Mouse (Mus musculus): ENCODE measurements around the gene Cldn10. TPM values are rescaled to one million over a fixed set of nuclear protein-coding genes. Genes with fewer than 3 reads are reported as not detected.

Gene Cldn10
- polyA plus RNA-seq, 1 experiment from 2014 or later: 11.5 TPM

- Histone ChIP-seq H3K27me3 (no peaks in the 10 kb centered on the region), H3K4me2 (replicated peaks) (no peak overlapping the region), H3K4me3 (replicated peaks) (no peak overlapping the region), H3K9me3 (replicated peaks) (no peaks in the 10 kb centered on the region), H3K9ac (no peak overlapping the region), H3K36me3 (no peaks in the 10 kb centered on the region), H3K4me1 (peaks cover 3% of the 10 kb centered on the region; the same call in 1 of the 2 replicates), H3K27ac (replicated peaks) (no peak overlapping the region)
- 70% methylated on average over 17 of the region's 17 CpGs for WGBS
- no peak for ATAC-seq (ENCODE audit: insufficient number of reproducible peaks, low FRiP score, low TSS enrichment, low read depth)
Observed at GRCm38 (mm10) chr14:118783326-118783935, 4.3 kb upstream of the Cldn10 start.

GRCm38 (mm10) chr14:118790217-118790616 lies 2.5 kb downstream of the Cldn10 start:
- no peaks in the 10 kb centered on the region for H3K9me3 ChIP-seq (replicated peaks)
- WGBS: 70% methylated on average over 4 of the region's 4 CpGs
- no peak for ATAC-seq (ENCODE audit: insufficient number of reproducible peaks, low FRiP score, low TSS enrichment, low read depth)

GRCm38 (mm10) chr14:118792957-118793356 lies 5.2 kb downstream of the Cldn10 start:
- Histone ChIP-seq H3K4me1 (peaks cover 10% of the 10 kb centered on the region; the same call in 1 of the 2 replicates), H3K36me3 (no peaks in the 10 kb centered on the region), H3K27me3 (no peaks in the 10 kb centered on the region), H3K27ac (replicated peaks) (no peak overlapping the region), H3K9me3 (replicated peaks) (no peaks in the 10 kb centered on the region), H3K4me3 (replicated peaks) (no peak overlapping the region), H3K4me2 (replicated peaks) (no peak overlapping the region), H3K9ac (no peak overlapping the region)
- no peak for ATAC-seq (ENCODE audit: insufficient number of reproducible peaks, low FRiP score, low TSS enrichment, low read depth)
- WGBS: 87% methylated on average over 7 of the region's 7 CpGs

More at GRCm38 (mm10) chr14:118790217-118790616, 2.5 kb downstream of the Cldn10 start:
- Histone ChIP-seq H3K4me1 (no peaks in the 10 kb centered on the region), H3K27me3 (no peaks in the 10 kb centered on the region), H3K9ac (no peak overlapping the region), H3K36me3 (no peaks in the 10 kb centered on the region), H3K4me2 (replicated peaks) (no peak overlapping the region), H3K27ac (replicated peaks) (no peak overlapping the region), H3K4me3 (replicated peaks) (no peak overlapping the region)

GRCm38 (mm10) chr14:118793416-118793815 lies 5.7 kb downstream of the Cldn10 start:
- ATAC-seq (ENCODE audit: insufficient number of reproducible peaks, low FRiP score, low TSS enrichment, low read depth): no peak
- H3K4me1 ChIP-seq: peaks cover 10% of the 10 kb centered on the region; the same call in 1 of the 2 replicates
- no peaks in the 10 kb centered on the region for H3K27me3 ChIP-seq
- H3K9ac ChIP-seq: no peak overlapping the region
- H3K4me3 ChIP-seq (replicated peaks): no peak overlapping the region
- no peaks in the 10 kb centered on the region for H3K9me3 ChIP-seq (replicated peaks)
- H3K4me2 ChIP-seq (replicated peaks): no peak overlapping the region
- WGBS: 84% methylated on average over 6 of the region's 6 CpGs
- H3K27ac ChIP-seq (replicated peaks): no peak overlapping the region
- no peaks in the 10 kb centered on the region for H3K36me3 ChIP-seq

- Histone ChIP-seq H3K9ac (no peak overlapping the region), H3K4me3 (replicated peaks) (no peak overlapping the region), H3K4me1 (peaks cover 10% of the 10 kb centered on the region; the same call in 1 of the 2 replicates), H3K27me3 (no peaks in the 10 kb centered on the region), H3K36me3 (no peaks in the 10 kb centered on the region), H3K9me3 (replicated peaks) (no peaks in the 10 kb centered on the region), H3K27ac (replicated peaks) (no peak overlapping the region), H3K4me2 (replicated peaks) (no peak overlapping the region)
- 83% methylated on average over 1 of the region's 1 CpGs for WGBS
- ATAC-seq (ENCODE audit: insufficient number of reproducible peaks, low FRiP score, low TSS enrichment, low read depth): no peak
Observed at GRCm38 (mm10) chr14:118794196-118794595, 6.5 kb downstream of the Cldn10 start.

- Histone ChIP-seq H3K27me3 (no peaks in the 10 kb centered on the region), H3K36me3 (no peaks in the 10 kb centered on the region), H3K9me3 (replicated peaks) (no peaks in the 10 kb centered on the region), H3K27ac (replicated peaks) (no peak overlapping the region), H3K9ac (no peak overlapping the region), H3K4me1 (peaks cover 10% of the 10 kb centered on the region; the same call in 1 of the 2 replicates), H3K4me2 (replicated peaks) (no peak overlapping the region), H3K4me3 (replicated peaks) (no peak overlapping the region)
- WGBS: 82% methylated on average over 2 of the region's 2 CpGs
- no peak for ATAC-seq (ENCODE audit: insufficient number of reproducible peaks, low FRiP score, low TSS enrichment, low read depth)
Observed at GRCm38 (mm10) chr14:118794893-118795292, 7.2 kb downstream of the Cldn10 start.

- H3K27ac ChIP-seq (replicated peaks): no peak overlapping the region
- H3K36me3 ChIP-seq: no peaks in the 10 kb centered on the region
- 51% methylated on average over 10 of the region's 10 CpGs for WGBS
- H3K9me3 ChIP-seq (replicated peaks): no peaks in the 10 kb centered on the region
- no peak for ATAC-seq (ENCODE audit: insufficient number of reproducible peaks, low FRiP score, low TSS enrichment, low read depth)
- H3K9ac ChIP-seq: no peak overlapping the region
- H3K4me1 ChIP-seq: peaks cover 10% of the 10 kb centered on the region; the same call in 1 of the 2 replicates
- no peaks in the 10 kb centered on the region for H3K27me3 ChIP-seq
- no peak overlapping the region for H3K4me3 ChIP-seq (replicated peaks)
- H3K4me2 ChIP-seq (replicated peaks): no peak overlapping the region
Observed at GRCm38 (mm10) chr14:118795915-118796693, 8.4 kb downstream of the Cldn10 start.

GRCm38 (mm10) chr14:118796694-118797058 lies 9.0 kb downstream of the Cldn10 start:
- Histone ChIP-seq H3K27ac (replicated peaks) (no peak overlapping the region), H3K4me2 (replicated peaks) (no peak overlapping the region), H3K4me3 (replicated peaks) (no peak overlapping the region), H3K27me3 (no peaks in the 10 kb centered on the region), H3K9me3 (replicated peaks) (no peaks in the 10 kb centered on the region), H3K9ac (no peak overlapping the region), H3K4me1 (peaks cover 10% of the 10 kb centered on the region; the same call in 1 of the 2 replicates), H3K36me3 (no peaks in the 10 kb centered on the region)
- 61% methylated on average over 5 of the region's 5 CpGs for WGBS
- no peak for ATAC-seq (ENCODE audit: insufficient number of reproducible peaks, low FRiP score, low TSS enrichment, low read depth)

GRCm38 (mm10) chr14:118797270-118797669 lies 9.6 kb downstream of the Cldn10 start:
- H3K4me3 ChIP-seq (replicated peaks): no peak overlapping the region
- no peak overlapping the region for H3K27ac ChIP-seq (replicated peaks)
- H3K4me1 ChIP-seq: peaks cover 10% of the 10 kb centered on the region; the same call in 1 of the 2 replicates
- no peak overlapping the region for H3K4me2 ChIP-seq (replicated peaks)
- H3K27me3 ChIP-seq: no peaks in the 10 kb centered on the region
- no peaks in the 10 kb centered on the region for H3K9me3 ChIP-seq (replicated peaks)
- no peak for ATAC-seq (ENCODE audit: insufficient number of reproducible peaks, low FRiP score, low TSS enrichment, low read depth)
- no peak overlapping the region for H3K9ac ChIP-seq
- no peaks in the 10 kb centered on the region for H3K36me3 ChIP-seq
- 72% methylated on average over 9 of the region's 9 CpGs for WGBS

- 74% methylated on average over 9 of the region's 9 CpGs for WGBS
- H3K27me3 ChIP-seq: no peaks in the 10 kb centered on the region
- no peaks in the 10 kb centered on the region for H3K36me3 ChIP-seq
- H3K9me3 ChIP-seq (replicated peaks): no peaks in the 10 kb centered on the region
- no peak overlapping the region for H3K9ac ChIP-seq
- ATAC-seq (ENCODE audit: insufficient number of reproducible peaks, low FRiP score, low TSS enrichment, low read depth): no peak
- no peak overlapping the region for H3K4me2 ChIP-seq (replicated peaks)
- peaks cover 10% of the 10 kb centered on the region; the same call in 1 of the 2 replicates for H3K4me1 ChIP-seq
- no peak overlapping the region for H3K27ac ChIP-seq (replicated peaks)
- H3K4me3 ChIP-seq (replicated peaks): no peak overlapping the region
Observed at GRCm38 (mm10) chr14:118799918-118800317, 12.2 kb downstream of the Cldn10 start.

- no peak for ATAC-seq (ENCODE audit: insufficient number of reproducible peaks, low FRiP score, low TSS enrichment, low read depth)
- H3K9me3 ChIP-seq (replicated peaks): no peaks in the 10 kb centered on the region
- WGBS: 19% methylated on average over 7 of the region's 7 CpGs
- no peaks in the 10 kb centered on the region for H3K36me3 ChIP-seq
- no peak overlapping the region for H3K4me2 ChIP-seq (replicated peaks)
- no peak overlapping the region for H3K27ac ChIP-seq (replicated peaks)
- no peaks in the 10 kb centered on the region for H3K27me3 ChIP-seq
- no peak overlapping the region for H3K4me3 ChIP-seq (replicated peaks)
- no peak overlapping the region for H3K9ac ChIP-seq
- H3K4me1 ChIP-seq: no peaks in the 10 kb centered on the region
Observed at GRCm38 (mm10) chr14:118803936-118804335, 16.2 kb downstream of the Cldn10 start.
